Mouse (Mus musculus): Measurements from ENCODE around the gene Upk1a. TPM values are rescaled to one million over a fixed set of nuclear protein-coding genes. Genes with fewer than 3 reads are reported as not detected.

Upk1a gene
- polyA plus RNA-seq, 1 experiment from 2014 or later: 0.85 TPM

DNA sequence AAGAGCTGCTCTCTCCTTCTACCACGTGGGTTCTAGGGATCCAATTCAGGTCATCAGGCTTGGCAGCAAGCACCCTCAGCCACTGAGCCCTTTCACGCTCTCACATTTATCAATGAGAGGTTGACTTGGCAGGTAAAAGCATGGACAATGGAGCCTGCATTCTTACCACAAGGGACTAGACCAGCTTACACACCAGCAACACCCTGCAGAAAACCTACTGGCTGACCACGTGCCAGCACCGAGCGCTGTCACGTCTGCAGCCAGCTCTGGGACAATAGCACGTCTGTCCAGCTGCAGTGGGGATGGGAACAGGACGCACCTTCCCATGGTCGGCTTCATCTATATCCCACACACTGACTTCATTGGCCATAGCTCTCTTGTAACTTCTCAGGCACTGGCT lies 6.0 kb upstream of the Upk1a start:
- Histone ChIP-seq H3K4me1 (no peaks in the 10 kb centered on the region), H3K27ac (replicated peaks) (no peak overlapping the region), H3K36me3 (peaks cover 71% of the 10 kb centered on the region), H3K4me2 (replicated peaks) (no peak overlapping the region), H3K9ac (replicated peaks) (no peak overlapping the region), H3K4me3 (no peak overlapping the region), H3K27me3 (no peaks in the 10 kb centered on the region), H3K9me3 (no peaks in the 10 kb centered on the region)
- 97% methylated on average over 9 of the region's 9 CpGs for WGBS
- ATAC-seq (ENCODE audit: low FRiP score, low read depth): no peak

- H3K4me1 ChIP-seq: no peaks in the 10 kb centered on the region
- no peak for ATAC-seq (ENCODE audit: low FRiP score, low read depth)
- H3K9me3 ChIP-seq: no peaks in the 10 kb centered on the region
These were observed 2.6 kb upstream of the Upk1a start for GRCm38 (mm10) chr7:30615049-30615760.

GRCm38 (mm10) chr7:30614454-30614853 lies 1.8 kb upstream of the Upk1a start:
- Histone ChIP-seq H3K27ac (replicated peaks) (no peak overlapping the region), H3K4me2 (replicated peaks) (no peak overlapping the region), H3K4me1 (no peaks in the 10 kb centered on the region), H3K4me3 (no peak overlapping the region), H3K36me3 (peaks cover 42% of the 10 kb centered on the region), H3K9ac (replicated peaks) (no peak overlapping the region), H3K27me3 (no peaks in the 10 kb centered on the region; the same call in 1 of the 2 replicates), H3K9me3 (no peaks in the 10 kb centered on the region)
- WGBS: 85% methylated on average over 2 of the region's 2 CpGs
- no peak for ATAC-seq (ENCODE audit: low FRiP score, low read depth)

More at GRCm38 (mm10) chr7:30615049-30615760, 2.6 kb upstream of the Upk1a start:
- H3K27ac ChIP-seq (replicated peaks): no peak overlapping the region
- no peak overlapping the region for H3K4me3 ChIP-seq
- no peaks in the 10 kb centered on the region; the same call in 1 of the 2 replicates for H3K27me3 ChIP-seq
- H3K9ac ChIP-seq (replicated peaks): no peak overlapping the region
- no peak overlapping the region for H3K4me2 ChIP-seq (replicated peaks)
- 70% methylated on average over 5 of the region's 5 CpGs for WGBS
- H3K36me3 ChIP-seq: peaks cover 45% of the 10 kb centered on the region

DNA sequence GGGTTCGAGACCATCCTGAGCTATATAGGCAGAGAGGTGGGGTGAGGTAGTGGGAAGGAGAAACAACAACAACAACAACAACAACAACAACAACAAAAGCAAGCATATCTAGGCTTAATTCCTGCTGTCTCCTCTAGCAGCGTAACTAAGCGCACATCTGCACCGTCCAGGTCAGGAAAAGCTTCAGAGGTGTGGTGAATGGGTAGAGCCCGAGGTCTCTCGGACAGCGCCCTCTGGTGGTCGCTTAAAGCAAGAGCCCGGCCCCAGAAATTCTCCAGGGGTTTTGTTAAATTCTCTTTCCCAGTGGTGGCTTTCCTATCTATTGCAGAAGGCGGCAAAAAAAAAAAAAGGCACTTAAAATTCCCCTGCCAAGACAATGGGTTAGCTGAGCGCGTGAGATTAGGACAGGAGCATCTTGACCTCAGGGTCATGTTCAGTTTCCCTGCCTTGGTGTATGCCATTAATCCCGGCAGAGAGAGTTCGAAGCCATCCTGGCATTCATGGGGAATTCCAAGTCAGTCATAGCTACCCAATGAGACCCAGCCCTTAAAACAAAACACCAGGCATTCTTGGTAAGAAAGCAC lies 974 bp upstream of the Upk1a start:
- no peaks in the 10 kb centered on the region for H3K4me1 ChIP-seq
- peaks cover 34% of the 10 kb centered on the region for H3K36me3 ChIP-seq
- H3K27ac ChIP-seq (replicated peaks): no peak overlapping the region
- H3K9me3 ChIP-seq: no peaks in the 10 kb centered on the region
- no peak overlapping the region for H3K9ac ChIP-seq (replicated peaks)
- 20% methylated on average over 14 of the region's 14 CpGs for WGBS
- no peak overlapping the region for H3K4me2 ChIP-seq (replicated peaks)
- no peak overlapping the region for H3K4me3 ChIP-seq
- no peak for ATAC-seq (ENCODE audit: low FRiP score, low read depth)
- H3K27me3 ChIP-seq: no peaks in the 10 kb centered on the region; the same call in 1 of the 2 replicates

- WGBS: 62% methylated on average over 7 of the region's 7 CpGs
- Histone ChIP-seq H3K4me2 (replicated peaks) (no peak overlapping the region), H3K4me1 (no peaks in the 10 kb centered on the region), H3K36me3 (no peaks in the 10 kb centered on the region), H3K27me3 (no peaks in the 10 kb centered on the region; the same call in 1 of the 2 replicates), H3K9ac (replicated peaks) (no peak overlapping the region), H3K9me3 (no peaks in the 10 kb centered on the region), H3K4me3 (no peak overlapping the region), H3K27ac (replicated peaks) (no peak overlapping the region)
- no peak for ATAC-seq (ENCODE audit: low FRiP score, low read depth)
These were observed 2.6 kb downstream of the Upk1a start for GRCm38 (mm10) chr7:30610043-30610442.

DNA sequence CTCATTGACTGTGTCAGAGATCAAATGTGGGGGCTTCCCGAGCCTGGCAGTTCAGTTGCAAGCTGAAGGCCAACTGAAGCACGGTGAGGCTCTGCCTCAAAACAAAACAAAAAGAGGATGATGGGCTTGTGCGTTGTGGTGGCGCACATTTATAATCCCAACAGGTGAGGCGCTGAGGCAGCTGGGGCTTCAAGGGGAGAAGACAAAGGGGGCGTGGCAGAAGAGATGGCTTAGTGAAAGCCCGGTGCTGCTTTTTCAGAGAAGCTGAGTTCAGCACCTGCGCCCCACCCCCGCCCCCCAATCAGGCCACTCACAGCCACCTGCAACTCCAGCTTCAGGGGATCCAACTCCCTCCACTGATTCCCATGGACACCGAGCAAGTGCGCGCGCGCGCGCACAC lies 4.2 kb downstream of the Upk1a start:
- 54% methylated on average over 16 of the region's 16 CpGs for WGBS
- Histone ChIP-seq H3K4me3 (no peak overlapping the region), H3K27ac (replicated peaks) (no peak overlapping the region), H3K4me1 (no peaks in the 10 kb centered on the region), H3K9me3 (no peaks in the 10 kb centered on the region), H3K9ac (replicated peaks) (no peak overlapping the region), H3K27me3 (no peaks in the 10 kb centered on the region; the same call in 1 of the 2 replicates), H3K36me3 (no peaks in the 10 kb centered on the region), H3K4me2 (replicated peaks) (no peak overlapping the region)
- no peak for ATAC-seq (ENCODE audit: low FRiP score, low read depth)

GRCm38 (mm10) chr7:30607706-30608309 lies 4.8 kb downstream of the Upk1a start:
- Histone ChIP-seq H3K27ac (replicated peaks) (no peak overlapping the region), H3K4me3 (no peak overlapping the region), H3K36me3 (no peaks in the 10 kb centered on the region), H3K9ac (replicated peaks) (no peak overlapping the region), H3K4me2 (replicated peaks) (no peak overlapping the region), H3K4me1 (no peaks in the 10 kb centered on the region), H3K27me3 (no peaks in the 10 kb centered on the region), H3K9me3 (no peaks in the 10 kb centered on the region)
- no peak for ATAC-seq (ENCODE audit: low FRiP score, low read depth)
- 38% methylated on average over 8 of the region's 8 CpGs for WGBS

- Histone ChIP-seq H3K27me3 (no peaks in the 10 kb centered on the region), H3K27ac (replicated peaks) (no peak overlapping the region), H3K4me1 (peaks cover 6% of the 10 kb centered on the region; the same call in 1 of the 2 replicates), H3K36me3 (no peaks in the 10 kb centered on the region), H3K4me3 (no peak overlapping the region), H3K9ac (replicated peaks) (no peak overlapping the region), H3K9me3 (no peaks in the 10 kb centered on the region), H3K4me2 (replicated peaks) (no peak overlapping the region)
- WGBS: 88% methylated on average over 8 of the region's 8 CpGs
- ATAC-seq (ENCODE audit: low FRiP score, low read depth): no peak
These were observed 7.7 kb downstream of the Upk1a start for GRCm38 (mm10) chr7:30604944-30605343.

- no peaks in the 10 kb centered on the region for H3K27me3 ChIP-seq
- H3K9me3 ChIP-seq: no peaks in the 10 kb centered on the region
- no peak overlapping the region for H3K4me2 ChIP-seq (replicated peaks)
- H3K36me3 ChIP-seq: no peaks in the 10 kb centered on the region
- H3K4me3 ChIP-seq: no peak overlapping the region
- WGBS: 69% methylated on average over 8 of the region's 8 CpGs
- H3K9ac ChIP-seq (replicated peaks): no peak overlapping the region
- H3K27ac ChIP-seq (replicated peaks): no peak overlapping the region
- no peak for ATAC-seq (ENCODE audit: low FRiP score, low read depth)
- peaks cover 10% of the 10 kb centered on the region for H3K4me1 ChIP-seq
These were observed 8.2 kb downstream of the Upk1a start for GRCm38 (mm10) chr7:30604424-30604823.

DNA sequence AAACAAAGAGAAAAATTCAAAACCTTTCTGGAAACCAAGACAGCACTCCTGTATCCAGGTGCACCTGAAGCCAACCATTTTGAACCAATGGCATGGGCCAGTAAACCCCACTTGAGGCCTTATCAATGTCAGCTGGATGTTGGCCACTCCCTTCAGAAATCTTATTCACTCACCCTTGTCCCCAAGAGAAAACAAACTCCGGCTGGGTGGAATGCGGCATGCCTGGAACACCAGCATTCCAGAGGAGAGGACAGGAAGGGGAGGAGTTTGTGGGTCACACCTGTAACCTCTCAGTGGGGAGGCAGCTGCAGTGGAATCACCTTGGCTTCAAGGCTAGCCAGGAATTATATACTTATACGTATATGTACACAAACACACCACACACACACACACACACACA lies 10.1 kb downstream of the Upk1a start:
- no peak for ATAC-seq (ENCODE audit: low FRiP score, low read depth)
- 65% methylated on average over 3 of the region's 3 CpGs for WGBS

DNA sequence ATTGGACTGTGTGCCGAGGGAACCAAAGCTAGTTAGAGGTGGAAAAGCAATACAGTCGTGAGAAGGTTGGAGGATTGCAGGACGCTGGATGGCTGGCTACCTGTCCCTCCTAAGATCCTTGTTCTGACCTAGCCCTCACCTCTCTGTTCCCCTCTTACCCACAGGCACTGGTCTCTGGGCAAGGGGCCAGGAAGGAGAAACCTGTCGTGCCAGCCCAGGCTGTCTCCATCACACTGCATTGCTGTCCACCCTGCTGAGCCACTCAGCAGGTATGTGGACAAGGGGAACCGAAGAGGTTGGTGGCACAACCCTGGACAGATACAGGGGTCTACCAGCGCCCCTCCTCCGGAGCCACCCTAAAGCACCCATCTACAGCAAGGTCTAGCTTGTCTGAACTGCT lies 12.0 kb downstream of the Upk1a start:
- no peak for ATAC-seq (ENCODE audit: low FRiP score, low read depth)
- Histone ChIP-seq H3K4me2 (replicated peaks) (peak overlapping the region; percentile 38; the same call in 1 of the 2 replicates), H3K27ac (replicated peaks) (no peak overlapping the region), H3K36me3 (no peaks in the 10 kb centered on the region), H3K9ac (replicated peaks) (peak overlapping the region; percentile 31; the same call in 1 of the 2 replicates), H3K4me3 (no peak overlapping the region), H3K27me3 (no peaks in the 10 kb centered on the region), H3K4me1 (peaks cover 10% of the 10 kb centered on the region), H3K9me3 (no peaks in the 10 kb centered on the region)
- WGBS: 77% methylated on average over 7 of the region's 7 CpGs

More for the DNA sequence above, 10.1 kb downstream of the Upk1a start:
- H3K9me3 ChIP-seq: no peaks in the 10 kb centered on the region
- no peak overlapping the region for H3K4me3 ChIP-seq
- H3K4me2 ChIP-seq (replicated peaks): no peak overlapping the region
- H3K27ac ChIP-seq (replicated peaks): no peak overlapping the region
- no peak overlapping the region for H3K9ac ChIP-seq (replicated peaks)
- H3K27me3 ChIP-seq: no peaks in the 10 kb centered on the region
- peaks cover 10% of the 10 kb centered on the region for H3K4me1 ChIP-seq
- no peaks in the 10 kb centered on the region for H3K36me3 ChIP-seq

DNA sequence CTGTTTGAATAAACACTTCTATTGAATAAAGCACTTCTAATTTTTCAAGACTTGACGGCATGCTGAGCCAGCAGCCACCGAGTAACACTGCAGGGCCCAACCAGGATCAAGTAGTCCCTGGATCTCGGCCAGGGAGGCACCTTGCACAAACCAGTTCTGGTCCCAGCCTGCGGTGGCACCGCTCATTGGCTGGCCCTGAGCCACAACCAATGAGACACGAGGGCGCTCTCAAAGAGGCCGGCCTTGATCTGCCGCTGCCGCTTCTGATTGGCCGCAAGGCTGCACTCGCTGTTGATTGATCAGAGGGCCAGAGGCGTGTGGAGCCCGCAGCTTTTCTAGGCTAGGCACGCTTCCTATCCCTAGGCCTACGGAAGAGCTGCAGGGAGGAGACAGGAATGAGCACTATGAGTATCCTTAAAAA lies 12.7 kb downstream of the Upk1a start:
- Histone ChIP-seq H3K4me2 (replicated peaks) (peak overlapping the region; percentile 38), H3K9ac (replicated peaks) (peak overlapping the region; percentile 31; the same call in 1 of the 2 replicates), H3K27me3 (no peaks in the 10 kb centered on the region), H3K27ac (replicated peaks) (0 out of 2 replicates have a peak overlapping the region, but pooled peaks have one; percentile 25), H3K4me1 (peaks cover 11% of the 10 kb centered on the region), H3K9me3 (no peaks in the 10 kb centered on the region), H3K4me3 (no peak overlapping the region), H3K36me3 (no peaks in the 10 kb centered on the region)
- peak; percentile 99 for ATAC-seq (ENCODE audit: low FRiP score, low read depth)
- WGBS: 2% methylated on average over 16 of the region's 16 CpGs

Data from midbrain, embryonic 12.5 days (tissue).